Mouse (Mus musculus): ENCODE measurements around the gene Plk4.
A peak's percentile ranks its signal among the peaks of the same experiment; 100 is the strongest.
"Not testable (repeated sequence)": the region's sequence is repeated elsewhere in the genome, so short reads cannot be mapped to it uniquely, and the experiment has no call there.

Gene Plk4

GRCm38 (mm10) chr3:40799530-40800372 is at the start of gene Plk4:
Gene Plk4, plus strand, starts transcription at chr3:40800019.
- peak; percentile 96 for DNase-seq (ENCODE audit: low read depth)

GRCm38 (mm10) chr3:40760746-40761145 is 39.1 kb upstream of the Plk4 start:
- no peak for DNase-seq (ENCODE audit: low read depth)

GRCm38 (mm10) chr3:40761312-40761711 is 38.5 kb upstream of the Plk4 start:
- DNase-seq (ENCODE audit: low read depth): no peak

- no peak for DNase-seq (ENCODE audit: low read depth)
Observed at GRCm38 (mm10) chr3:40793783-40794182, 6.0 kb upstream of the Plk4 start.

GRCm38 (mm10) chr3:40798054-40798453 is 1.8 kb upstream of the Plk4 start:
- DNase-seq (ENCODE audit: low read depth): no peak

- peak; percentile 71 for DNase-seq (ENCODE audit: low read depth)
Observed at GRCm38 (mm10) chr3:40798500-40798899, 1.3 kb upstream of the Plk4 start.

- peak; percentile 19 for DNase-seq (ENCODE audit: low read depth)
Observed at GRCm38 (mm10) chr3:40800373-40800823, 579 bp downstream of the Plk4 start.

GRCm38 (mm10) chr3:40806871-40807270 is 7.1 kb downstream of the Plk4 start:
- DNase-seq (ENCODE audit: low read depth): no peak

- DNase-seq (ENCODE audit: low read depth): no peak
Observed at GRCm38 (mm10) chr3:40808686-40809085, 8.9 kb downstream of the Plk4 start.

- DNase-seq (ENCODE audit: low read depth): no peak
Observed at GRCm38 (mm10) chr3:40809894-40810293, 10.1 kb downstream of the Plk4 start.

- DNase-seq (ENCODE audit: low read depth): no peak
Observed at GRCm38 (mm10) chr3:40813275-40813674, 13.5 kb downstream of the Plk4 start.

- DNase-seq (ENCODE audit: low read depth): not testable (repeated sequence)
Observed at GRCm38 (mm10) chr3:40845521-40845920, 45.7 kb downstream of the Plk4 start.

- peak; percentile 75 for DNase-seq (ENCODE audit: low read depth)
Observed at GRCm38 (mm10) chr3:40846473-40846956, 46.7 kb downstream of the Plk4 start, which contains the start of gene Mfsd8. Gene Mfsd8, minus strand, starts transcription at chr3:40846886.

GRCm38 (mm10) chr3:40846957-40847017 is 47.0 kb downstream of the Plk4 start, which contains the start of gene Abhd18:
Gene Abhd18, plus strand, starts transcription at chr3:40846970.
- DNase-seq (ENCODE audit: low read depth): not testable (repeated sequence)

- DNase-seq (ENCODE audit: low read depth): peak; percentile 22
Observed at GRCm38 (mm10) chr3:40847018-40847417, 47.2 kb downstream of the Plk4 start.

- not testable (repeated sequence) for DNase-seq (ENCODE audit: low read depth)
Observed at GRCm38 (mm10) chr3:40847936-40848335, 48.1 kb downstream of the Plk4 start.

- DNase-seq (ENCODE audit: low read depth): not testable (repeated sequence)
Observed at GRCm38 (mm10) chr3:40853123-40853738, 53.4 kb downstream of the Plk4 start.
